Mouse (Mus musculus) spleen, adult 18-20 months (tissue): ENCODE results near the gene Ccdc158.

Source experiments
- DNase-seq, 2 experiments: peaks; one replicate each; pipeline ENCODE4 v3.0.0; 2022; ENCODE audit warnings: mixed read lengths in 2 of 2

The Ccdc158 gene

GRCm38 (mm10) chr5:92674859-92675573, at the start of gene Ccdc158:
Gene Ccdc158, minus strand, starts transcription at chr5:92675271.
- peak; percentile 55 to 57 for DNase-seq

GRCm38 (mm10) chr5:92721610-92722009, 46.5 kb upstream of the Ccdc158 start:
- no peak for DNase-seq

- no peak for DNase-seq
These were observed 43.8 kb upstream of the Ccdc158 start for GRCm38 (mm10) chr5:92718856-92719255.

- DNase-seq, result no peak
These were observed 42.7 kb upstream of the Ccdc158 start for GRCm38 (mm10) chr5:92717666-92718360.

- DNase-seq, result no peak
These were observed 40.8 kb upstream of the Ccdc158 start for GRCm38 (mm10) chr5:92715890-92716289.

- DNase-seq, result no peak
These were observed 40.2 kb upstream of the Ccdc158 start for GRCm38 (mm10) chr5:92715319-92715718.

GRCm38 (mm10) chr5:92714886-92715285, 39.8 kb upstream of the Ccdc158 start:
- no peak for DNase-seq

- no peak for DNase-seq
These were observed 37.7 kb upstream of the Ccdc158 start for GRCm38 (mm10) chr5:92712621-92713395.

- no peak for DNase-seq
These were observed 36.7 kb upstream of the Ccdc158 start for GRCm38 (mm10) chr5:92711666-92712290.

GRCm38 (mm10) chr5:92710779-92711178, 35.7 kb upstream of the Ccdc158 start:
- DNase-seq, result no peak

- DNase-seq, result no peak
These were observed 32.9 kb upstream of the Ccdc158 start for GRCm38 (mm10) chr5:92707921-92708491.

- no peak for DNase-seq
These were observed 28.6 kb upstream of the Ccdc158 start for GRCm38 (mm10) chr5:92703671-92704070.

- DNase-seq, result no peak
These were observed 26.7 kb upstream of the Ccdc158 start for GRCm38 (mm10) chr5:92701750-92702149.

- DNase-seq, result no peak
These were observed 23.9 kb upstream of the Ccdc158 start for GRCm38 (mm10) chr5:92698837-92699529.

- no peak for DNase-seq
These were observed 23.2 kb upstream of the Ccdc158 start for GRCm38 (mm10) chr5:92698131-92698836.

GRCm38 (mm10) chr5:92694316-92694995, 19.4 kb upstream of the Ccdc158 start:
- DNase-seq, result no peak

- no peak for DNase-seq
These were observed 18.7 kb upstream of the Ccdc158 start for GRCm38 (mm10) chr5:92693744-92694143.

GRCm38 (mm10) chr5:92692206-92693007, 17.3 kb upstream of the Ccdc158 start:
- no peak for DNase-seq

- DNase-seq, result no peak
These were observed 13.5 kb upstream of the Ccdc158 start for GRCm38 (mm10) chr5:92688569-92688968.

- DNase-seq, result no peak
These were observed 13.1 kb upstream of the Ccdc158 start for GRCm38 (mm10) chr5:92688124-92688523.
